Mouse (Mus musculus) CH12.LX (cell line): ENCODE data around the gene Hacl1.

ENCODE experiments used
- GABPA ChIP-seq: IDR thresholded peaks from 2 replicates; pipeline ENCODE4 v1.6.1; 2012; ENCODE audit warnings: low read depth, low read length, improper control_type of control experiment, inconsistent platforms; ENCODE audit not compliant: insufficient replicate concordance
- POLR2A ChIP-seq: IDR thresholded peaks from 2 replicates; pipeline ENCODE4 v1.6.1; 2011; ENCODE audit warnings: low read depth, mild to moderate bottlenecking, improper control_type of control experiment, low read length

- TF ChIP-seq GABPA (no peak), POLR2A (no peak)
Measured at GRCm38 (mm10) chr14:31596408-31596807, 44.7 kb downstream of the Hacl1 start.
